Mouse (Mus musculus) neural tube, embryonic 15.5 days (tissue): Measurements from ENCODE around the gene Rnf167. TPM values are rescaled to one million over a fixed set of nuclear protein-coding genes. Genes with fewer than 3 reads are reported as not detected.

ENCODE experiments used
- polyA plus RNA-seq: library from polyadenylated mRNA; unstranded; fragments of >200 nt; fragmentation: Nextera tagmentation; extraction: Ambion mirVana; gene quantifications from 2 replicates; pipeline ENCODE4 v1.2.1, GENCODE M21; 2015

Rnf167 gene
- polyA plus RNA-seq, 1 experiment from 2014 or later: 100 TPM

Other genes starting within 250 kb of the Rnf167 start
- 29.7 and 33.0 TPM in 2 replicates for gene Pelp1, start 237.2 kb upstream of the Rnf167 start, polyA plus RNA-seq
- gene Arrb2, start 214.6 kb upstream of the Rnf167 start, polyA plus RNA-seq: 53.6 and 59.7 TPM in 2 replicates
- 44.4 and 45.0 TPM in 2 replicates for gene Med11, start 195.3 kb upstream of the Rnf167 start, polyA plus RNA-seq
- 0.60 and 1.0 TPM in 2 replicates for gene Zmynd15, start 187.8 kb upstream of the Rnf167 start, polyA plus RNA-seq
- 7.4 and 8.5 TPM in 2 replicates for gene Cxcl16, start 187.3 kb upstream of the Rnf167 start, polyA plus RNA-seq
- 1.5 and 6.4 TPM in 2 replicates for gene Tm4sf5, start 142.0 kb upstream of the Rnf167 start, polyA plus RNA-seq
- 0.32 and 0.96 TPM in 2 replicates for gene Vmo1, start 132.6 kb upstream of the Rnf167 start, polyA plus RNA-seq
- gene Gltpd2, start 128.0 kb upstream of the Rnf167 start, polyA plus RNA-seq: 0.15 and 0.41 TPM in 2 replicates
- gene Psmb6, start 121.9 kb upstream of the Rnf167 start, polyA plus RNA-seq: 756 and 815 TPM in 2 replicates
- not detected in 2 replicates for gene Gm40193, start 114.3 kb upstream of the Rnf167 start, polyA plus RNA-seq
- 16.1 and 18.1 TPM in 2 replicates for gene Pld2, start 107.2 kb upstream of the Rnf167 start, polyA plus RNA-seq
- 15.0 and 16.6 TPM in 2 replicates for gene Mink1, start 84.4 kb upstream of the Rnf167 start, polyA plus RNA-seq
- not detected in 2 replicates for gene 4930544D05Rik, start 31.4 kb upstream of the Rnf167 start, polyA plus RNA-seq
- 0.23 and 0.40 TPM in 2 replicates for gene Chrne, start 28.0 kb upstream of the Rnf167 start, polyA plus RNA-seq
- 0.15 TPM in 2 replicates for gene Gp1ba, start 8.1 kb upstream of the Rnf167 start, polyA plus RNA-seq
- 169 and 174 TPM in 2 replicates for gene Slc25a11, start 244 bp downstream of the Rnf167 start, polyA plus RNA-seq
- gene Pfn1, start 7.4 kb downstream of the Rnf167 start, polyA plus RNA-seq: 679 and 994 TPM in 2 replicates
- gene Eno3, start 10.0 kb downstream of the Rnf167 start, polyA plus RNA-seq: 12.6 and 17.5 TPM in 2 replicates
- gene Spag7, start 22.2 kb downstream of the Rnf167 start, polyA plus RNA-seq: 159 and 165 TPM in 2 replicates
- gene Camta2, start 40.9 kb downstream of the Rnf167 start, polyA plus RNA-seq: 25.6 and 29.0 TPM in 2 replicates
- 1.2 and 1.4 TPM in 2 replicates for gene Inca1, start 52.9 kb downstream of the Rnf167 start, polyA plus RNA-seq
- 1.6 and 1.7 TPM in 2 replicates for gene Kif1c, start 53.3 kb downstream of the Rnf167 start, polyA plus RNA-seq
- gene Zfp3, start 117.0 kb downstream of the Rnf167 start, polyA plus RNA-seq: 15.8 and 16.3 TPM in 2 replicates
- gene Scimp, start 165.4 kb downstream of the Rnf167 start, polyA plus RNA-seq: 0.18 and 0.28 TPM in 2 replicates
- gene Rabep1, start 197.5 kb downstream of the Rnf167 start, polyA plus RNA-seq: 77.1 and 83.3 TPM in 2 replicates